Mouse (Mus musculus): ENCODE data around the gene Aprt.

Aprt gene

GRCm38 (mm10) chr8:122558671-122559349 is 17.9 kb downstream of the Aprt start:
- DNase-seq = no peak

GRCm38 (mm10) chr8:122557248-122558038 is 19.3 kb downstream of the Aprt start:
- DNase-seq = no peak

GRCm38 (mm10) chr8:122556030-122557009 is 20.4 kb downstream of the Aprt start:
- no peak for DNase-seq

- DNase-seq = peak; percentile 77
These were observed 21.9 kb downstream of the Aprt start for GRCm38 (mm10) chr8:122554786-122555185.

- DNase-seq = no peak
These were observed 25.3 kb downstream of the Aprt start, which contains the start of gene Piezo1 for GRCm38 (mm10) chr8:122551265-122552051. Gene Piezo1 (minus strand): TSS chr8:122551329.

GRCm38 (mm10) chr8:122550995-122551264 is 25.8 kb downstream of the Aprt start:
- DNase-seq = no peak

- DNase-seq = no peak
These were observed 26.3 kb downstream of the Aprt start for GRCm38 (mm10) chr8:122550234-122550994.

- no peak for DNase-seq
These were observed 27.7 kb downstream of the Aprt start for GRCm38 (mm10) chr8:122548891-122549439.

GRCm38 (mm10) chr8:122548331-122548730 is 28.4 kb downstream of the Aprt start:
- no peak for DNase-seq

- DNase-seq = no peak
These were observed 28.9 kb downstream of the Aprt start for GRCm38 (mm10) chr8:122547815-122548214.

GRCm38 (mm10) chr8:122546811-122547453 is 29.8 kb downstream of the Aprt start:
- no peak for DNase-seq

GRCm38 (mm10) chr8:122546066-122546755 is 30.5 kb downstream of the Aprt start:
- DNase-seq = no peak

- no peak for DNase-seq
These were observed 32.6 kb downstream of the Aprt start for GRCm38 (mm10) chr8:122544138-122544537.

GRCm38 (mm10) chr8:122538310-122539076 is 38.2 kb downstream of the Aprt start:
- DNase-seq = no peak

- no peak for DNase-seq
These were observed 38.9 kb downstream of the Aprt start for GRCm38 (mm10) chr8:122537812-122538211.

- DNase-seq = no peak
These were observed 39.7 kb downstream of the Aprt start for GRCm38 (mm10) chr8:122537033-122537432.

- DNase-seq = no peak
These were observed 45.4 kb downstream of the Aprt start for GRCm38 (mm10) chr8:122531312-122531711.

GRCm38 (mm10) chr8:122529159-122529558 is 47.5 kb downstream of the Aprt start:
- no peak for DNase-seq

- DNase-seq = no peak
These were observed 48.8 kb downstream of the Aprt start for GRCm38 (mm10) chr8:122527937-122528336.

All from cerebellum, adult 9-10 months (tissue).